Mouse (Mus musculus) CH12.LX (cell line): ENCODE measurements around the gene St7l. TPM values are rescaled to one million over a fixed set of nuclear protein-coding genes. Genes with fewer than 3 reads are reported as not detected.

Source experiments
- DNase-seq: peaks from one replicate; pipeline ENCODE4 v3.0.0-alpha.2; 2013; ENCODE audit errors: extremely low read depth
- H3K27ac ChIP-seq: 2 replicates; pipeline ENCODE4 v1.5.1; 2012; ENCODE audit warnings: low read depth, mild to moderate bottlenecking, control low read depth, moderate library complexity; ENCODE audit not compliant: insufficient read depth
- H3K27me3 ChIP-seq: replicated peaks from 2 replicates; pipeline ENCODE3; 2012; ENCODE audit warnings: inconsistent platforms
- H3K36me3 ChIP-seq, 2 experiments: replicated peaks in 1 of 2; 2 replicates each; pipeline versions ENCODE3 to v1.6.1; 2012; ENCODE audit warnings: inconsistent platforms in 1 of 2, low read length in 1 of 2, mild to moderate bottlenecking in 1 of 2, mixed read lengths in 1 of 2, moderate library complexity in 1 of 2; ENCODE audit not compliant: control insufficient read depth in 1 of 2, insufficient read depth in 1 of 2
- H3K4me1 ChIP-seq, 2 experiments: 2 replicates each; pipeline ENCODE4 v1.6.1; 2012; ENCODE audit warnings: inconsistent platforms in 1 of 2, moderate library complexity in 1 of 2; ENCODE audit not compliant: insufficient read depth in 2 of 2, control insufficient read depth in 1 of 2
- H3K4me2 ChIP-seq: 2 replicates; pipeline ENCODE4 v1.6.1; 2012; ENCODE audit warnings: low read depth, mild to moderate bottlenecking, control low read depth; ENCODE audit not compliant: poor library complexity, insufficient read depth, severe bottlenecking
- H3K4me3 ChIP-seq, 3 experiments: fragments of 150-350 bp in 1 of 3; sonication (generic) in 1 of 3; replicated peaks in 1 of 3; 2 replicates each; pipeline versions ENCODE3 to v1.5.1; 2011 to 2012; ENCODE audit warnings: low read depth in 2 of 3, low read length in 2 of 3, mild to moderate bottlenecking in 2 of 3, moderate library complexity in 2 of 3, control low read depth in 1 of 3, improper control_type of control experiment in 1 of 3, inconsistent platforms in 1 of 3, mixed read lengths in 1 of 3; ENCODE audit not compliant: poor library complexity in 1 of 3
- H3K79me2 ChIP-seq: replicated peaks from 2 replicates; pipeline ENCODE4 v1.6.1; 2012; ENCODE audit warnings: mild to moderate bottlenecking, moderate library complexity; ENCODE audit not compliant: control insufficient read depth, poor library complexity, insufficient read depth, severe bottlenecking; ENCODE audit errors: extremely low read depth
- H3K9ac ChIP-seq: 2 replicates; pipeline ENCODE4 v1.6.1; 2012; ENCODE audit warnings: low read depth, mild to moderate bottlenecking, control low read depth, moderate library complexity; ENCODE audit not compliant: insufficient read depth
- H3K9me3 ChIP-seq: replicated peaks from 2 replicates; pipeline ENCODE3; 2012; ENCODE audit warnings: low read length, inconsistent platforms, mixed read lengths
- BHLHE40 ChIP-seq: IDR thresholded peaks from 2 replicates; pipeline ENCODE4 v1.6.1; 2011; ENCODE audit warnings: mild to moderate bottlenecking, low read depth, low read length, improper control_type of control experiment
- CHD2 ChIP-seq: IDR thresholded peaks from 2 replicates; pipeline ENCODE4 v1.6.1; 2011; ENCODE audit warnings: low read length, improper control_type of control experiment
- E2F4 ChIP-seq: IDR thresholded peaks from 2 replicates; pipeline ENCODE4 v1.6.1; 2011; ENCODE audit warnings: low read depth, low read length, improper control_type of control experiment; ENCODE audit not compliant: insufficient replicate concordance
- IRF4 ChIP-seq: IDR thresholded peaks from 2 replicates; pipeline ENCODE4 v1.6.1; 2014; ENCODE audit warnings: low read depth, mild to moderate bottlenecking, inconsistent platforms, low read length, improper control_type of control experiment
- JUN ChIP-seq: IDR thresholded peaks from 2 replicates; pipeline ENCODE4 v1.6.1; 2011; ENCODE audit warnings: low read depth, mild to moderate bottlenecking, low read length, improper control_type of control experiment, moderate library complexity; ENCODE audit not compliant: insufficient read depth
- MAFK ChIP-seq: IDR thresholded peaks from 2 replicates; pipeline ENCODE4 v1.6.1; 2011; ENCODE audit warnings: low read length, improper control_type of control experiment; ENCODE audit not compliant: insufficient replicate concordance
- MAZ ChIP-seq: IDR thresholded peaks from 2 replicates; pipeline ENCODE4 v1.6.1; 2012; ENCODE audit warnings: low read depth, mild to moderate bottlenecking, inconsistent platforms, low read length, improper control_type of control experiment, moderate library complexity
- MXI1 ChIP-seq: IDR thresholded peaks from 2 replicates; pipeline ENCODE4 v1.6.1; 2011; ENCODE audit warnings: mild to moderate bottlenecking, low read depth, low read length, improper control_type of control experiment
- PAX5 ChIP-seq: IDR thresholded peaks from 2 replicates; pipeline ENCODE4 v1.6.1; 2012; ENCODE audit warnings: low read length, inconsistent platforms, mixed read lengths
- POLR2A ChIP-seq: IDR thresholded peaks from 2 replicates; pipeline ENCODE4 v1.6.1; 2011; ENCODE audit warnings: low read depth, mild to moderate bottlenecking, improper control_type of control experiment, low read length
- POLR2AphosphoS2 ChIP-seq: IDR thresholded peaks from 2 replicates; pipeline ENCODE4 v1.6.1; 2011; ENCODE audit warnings: low read depth, low read length, improper control_type of control experiment
- SMC3 ChIP-seq: IDR thresholded peaks from 2 replicates; pipeline ENCODE4 v1.6.1; 2011; ENCODE audit warnings: low read depth, low read length, improper control_type of control experiment
- USF1 ChIP-seq: IDR thresholded peaks from 2 replicates; pipeline ENCODE4 v1.6.1; 2014; ENCODE audit warnings: low read depth, mild to moderate bottlenecking, inconsistent platforms, low read length, improper control_type of control experiment
- ZNF384 ChIP-seq: IDR thresholded peaks from 2 replicates; pipeline ENCODE4 v1.6.1; 2012; ENCODE audit warnings: low read depth, low read length, improper control_type of control experiment, inconsistent platforms
- dilution Hi-C: fragments of 300-500 bp; cut with MboI; formaldehyde crosslinking; loops from 2 replicates; pipeline ENCODE4 v1.14.3; 2020; ENCODE audit warnings: low sequenced_read_pairs; ENCODE audit not compliant: extremely low pct_unique_long_range_greater_than_20kb, extremely low pct_ligation_motif_present
- in situ Hi-C: fragments of 300-500 bp; cut with MboI; formaldehyde crosslinking; loops from 3 replicates; pipeline ENCODE4 v1.14.3; 2019; ENCODE audit warnings: low sequenced_read_pairs, low pct_ligation_motif_present, low pct_unique_long_range_greater_than_20kb, mixed read lengths
- polyA plus RNA-seq: library from polyadenylated mRNA; unstranded; fragments of >175 nt; gene quantifications from 2 replicates; pipeline ENCODE4 v1.2.1, GENCODE M21; 2012; ENCODE audit warnings: low read depth; ENCODE audit not compliant: insufficient read length
- total RNA-seq, 2 experiments: library from RNA; depleted of rRNA; stranded (reverse); fragments of 300-350 nt in 1 of 2; fragments of >200 nt in 1 of 2; gene quantifications; 2 replicates each; pipeline ENCODE4 v1.2.3; 2012 to 2014

The St7l gene
- total and polyA plus RNA-seq, 3 experiments, result 8.1 to 14.1 (median 10.4) TPM

DNA sequence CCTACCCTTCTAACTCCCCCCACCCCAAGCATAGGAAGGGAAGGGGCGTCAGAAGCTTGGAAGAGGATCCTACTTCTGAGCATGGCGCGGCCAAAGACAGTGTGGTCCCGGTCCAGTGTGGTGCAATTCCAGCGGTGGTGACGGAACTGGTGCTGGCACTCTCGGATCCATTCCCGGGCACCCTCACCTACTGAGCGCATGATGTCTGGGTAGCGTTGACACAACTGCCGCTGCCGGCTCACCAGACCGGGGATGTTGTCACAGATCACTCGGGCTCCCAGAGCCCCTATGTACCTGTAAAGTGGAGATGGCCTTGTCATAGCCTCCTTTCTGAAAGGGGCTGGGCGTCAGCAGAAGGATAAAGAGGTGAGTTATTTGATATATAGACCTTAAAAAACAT is 90.7 kb downstream of the St7l start:
- no peak overlapping the region for H3K9ac ChIP-seq
- H3K9me3 ChIP-seq, result no peaks in the 10 kb centered on the region
- H3K27ac ChIP-seq, result no peak overlapping the region
- no peak for DNase-seq
- TF ChIP-seq SMC3 (no peak), MAFK (no peak), USF1 (no peak)
- no peak overlapping the region for H3K4me2 ChIP-seq
- H3K27me3 ChIP-seq, result no peaks in the 10 kb centered on the region
- peaks cover 0 to 6% of the 10 kb centered on the region in 2 experiments; a peak in 2 of 4 replicates for H3K4me1 ChIP-seq
- no peak overlapping the region for H3K4me3 ChIP-seq
- in situ Hi-C loops, result loop anchor here (5.0 kb wide), 1 partner anchor 82 kb away; no protein-coding TSS in a partner anchor
- H3K36me3 ChIP-seq, result peaks cover 8 to 19% of the 10 kb centered on the region in 2 experiments
- H3K79me2 ChIP-seq, result no peaks in the 10 kb centered on the region
- dilution Hi-C loops, result no loop called here

DNA sequence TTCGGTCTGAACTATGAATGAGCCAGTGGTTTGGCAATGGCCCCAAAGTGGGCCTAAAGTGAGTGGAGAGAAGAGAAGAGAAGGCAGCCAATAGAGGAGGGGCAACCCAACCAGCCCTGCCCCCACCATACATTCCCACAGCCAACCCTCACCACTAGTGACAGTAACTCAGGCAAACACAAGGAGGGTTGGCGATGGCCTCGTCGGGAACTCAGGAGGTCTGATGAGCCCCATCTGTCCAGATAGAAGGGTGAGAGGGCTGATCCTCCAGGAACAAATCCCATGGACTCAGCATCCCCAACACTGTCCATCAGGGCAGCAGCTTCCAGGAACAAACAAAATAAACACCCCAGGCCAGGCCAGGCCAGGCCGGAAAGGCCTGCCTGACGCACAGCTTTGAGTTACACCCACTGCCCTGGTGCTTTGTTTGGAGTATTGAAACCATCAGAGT is 92.4 kb downstream of the St7l start:
- no peaks in the 10 kb centered on the region for H3K79me2 ChIP-seq
- no peak overlapping the region for H3K4me3 ChIP-seq
- DNase-seq, result no peak
- no peak overlapping the region for H3K4me2 ChIP-seq
- dilution Hi-C loops (no loop called here), in situ Hi-C loops (no loop called here)
- no peak overlapping the region for H3K27ac ChIP-seq
- H3K4me1 ChIP-seq, result peaks cover 0 to 6% of the 10 kb centered on the region in 2 experiments; a peak in 2 of 4 replicates
- no peaks in the 10 kb centered on the region for H3K9me3 ChIP-seq
- no peak overlapping the region for H3K9ac ChIP-seq
- no peaks in the 10 kb centered on the region for H3K27me3 ChIP-seq
- TF ChIP-seq ZNF384 (no peak), JUN (no peak), BHLHE40 (no peak), POLR2A (no peak), MAZ (no peak), MAFK (no peak), E2F4 (no peak), POLR2AphosphoS2 (no peak), CHD2 (no peak), PAX5 (no peak), IRF4 (no peak), MXI1 (no peak)
- H3K36me3 ChIP-seq, result peaks cover under 1 to 10% of the 10 kb centered on the region in 2 experiments
